Mouse (Mus musculus): Measurements from ENCODE around the gene Ubash3b.

The Ubash3b gene

DNA sequence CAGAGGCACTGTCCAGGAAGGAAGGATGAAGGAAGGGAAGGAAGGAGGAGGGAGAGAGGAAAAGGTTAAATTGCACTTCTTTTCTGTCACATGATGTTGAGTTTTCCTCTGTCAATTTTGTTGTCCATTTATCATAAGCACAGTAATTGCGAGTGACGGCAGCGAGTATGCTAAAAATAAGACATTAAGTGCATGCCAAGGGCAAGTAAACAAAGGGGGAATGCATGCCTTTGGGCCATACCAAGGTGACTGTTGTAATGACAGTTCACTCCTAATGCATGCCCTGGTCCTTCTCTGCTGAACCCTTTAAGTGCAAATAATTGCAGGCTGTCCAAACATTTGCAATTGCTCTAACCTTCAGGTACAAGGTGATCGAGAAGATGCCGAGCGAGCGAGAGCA, 70.3 kb downstream of the Ubash3b start:
- DNase-seq (ENCODE audit: low spot score), result no peak

DNA sequence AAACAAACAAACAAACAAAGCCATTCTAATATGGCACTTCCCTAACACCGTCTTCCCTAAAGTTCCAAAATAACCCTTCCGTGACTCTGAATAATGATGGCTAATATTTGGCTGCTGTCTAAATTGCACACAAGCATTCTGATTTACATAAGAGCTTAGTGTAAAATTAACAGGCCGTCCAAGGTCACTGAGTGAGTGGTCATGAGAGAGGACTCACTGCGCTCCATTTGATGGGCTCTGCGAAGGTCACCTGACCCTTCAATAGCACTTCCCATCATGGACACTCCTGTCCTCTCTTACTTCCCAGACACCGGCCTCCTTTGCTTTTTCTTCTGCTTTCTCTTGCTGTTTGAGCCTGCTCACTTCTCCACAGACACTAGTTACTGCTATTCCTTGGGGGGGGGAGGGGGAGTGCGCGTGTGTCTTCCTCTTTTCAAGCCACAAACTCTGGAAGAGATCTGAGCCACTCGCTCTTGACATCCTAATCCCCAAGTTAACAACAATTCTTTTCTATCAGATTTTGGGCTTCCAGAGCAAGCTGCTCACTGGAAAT, 73.6 kb downstream of the Ubash3b start:
- DNase-seq (ENCODE audit: low spot score), result no peak

DNA sequence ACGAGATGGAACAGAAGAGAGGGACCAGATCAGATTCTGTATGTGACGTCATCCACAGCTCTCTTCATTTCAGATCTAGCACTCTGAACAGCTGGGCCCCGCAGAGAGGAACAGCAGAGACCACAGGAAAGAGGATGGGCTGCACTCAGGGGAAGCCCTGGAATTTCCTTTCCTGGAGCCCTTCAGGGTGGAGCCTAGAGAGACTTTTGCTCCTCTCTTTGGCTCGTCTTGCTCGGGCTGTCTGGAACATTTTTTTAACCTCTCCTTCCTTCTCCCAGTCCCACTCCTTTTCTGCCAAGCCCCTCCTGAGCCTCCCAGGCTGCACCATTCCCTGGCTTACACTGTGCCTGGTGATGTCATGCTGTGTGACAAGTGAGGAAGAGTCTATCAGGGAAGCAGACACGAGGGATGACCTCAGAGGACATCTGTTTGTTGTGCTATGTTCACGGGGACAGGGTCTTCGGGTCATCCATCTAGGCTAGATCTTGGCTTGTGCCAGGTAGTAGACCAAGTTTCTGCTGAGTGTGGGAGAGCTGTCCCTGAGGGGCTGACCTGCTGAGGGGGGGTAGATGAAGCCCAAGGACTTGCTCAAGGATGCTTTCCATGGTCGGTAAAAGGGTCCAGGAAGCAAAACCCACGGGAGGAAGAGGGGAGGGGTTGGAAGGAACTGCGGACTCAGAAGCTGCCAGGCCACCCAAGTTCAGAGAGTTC, 77.2 kb downstream of the Ubash3b start:
- DNase-seq (ENCODE audit: low spot score), result no peak

DNA sequence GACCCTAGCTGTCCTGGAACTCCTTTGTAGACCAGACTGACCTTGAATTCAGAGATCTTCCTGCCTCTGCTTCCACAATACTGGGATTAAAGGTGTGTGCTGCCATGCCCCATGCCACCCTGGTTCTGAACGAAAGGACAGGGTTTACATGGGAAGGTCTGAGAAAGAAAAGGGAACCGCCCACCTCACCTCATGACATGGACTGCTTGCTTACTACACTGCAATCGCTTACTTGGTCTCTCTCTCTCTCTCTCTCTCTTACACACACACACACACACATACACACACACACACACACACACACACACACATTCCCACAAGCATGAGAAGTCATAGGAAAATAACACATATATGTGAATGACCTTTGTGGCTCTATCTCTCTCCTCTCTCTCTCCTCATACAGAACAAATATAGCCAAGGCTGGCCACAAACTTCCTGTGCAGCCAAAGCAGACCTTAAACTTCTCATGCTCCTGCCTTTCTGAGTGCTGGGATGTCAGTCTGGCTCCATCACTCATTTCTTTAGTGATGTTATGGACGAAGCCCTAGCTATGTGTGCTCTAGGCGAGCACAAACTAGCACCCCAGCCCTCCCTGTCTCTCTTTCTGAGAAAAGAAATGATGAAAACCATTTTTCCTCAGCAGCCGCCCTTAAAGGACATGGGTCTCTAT, 78.0 kb downstream of the Ubash3b start:
- DNase-seq (ENCODE audit: low spot score), result no peak

DNA sequence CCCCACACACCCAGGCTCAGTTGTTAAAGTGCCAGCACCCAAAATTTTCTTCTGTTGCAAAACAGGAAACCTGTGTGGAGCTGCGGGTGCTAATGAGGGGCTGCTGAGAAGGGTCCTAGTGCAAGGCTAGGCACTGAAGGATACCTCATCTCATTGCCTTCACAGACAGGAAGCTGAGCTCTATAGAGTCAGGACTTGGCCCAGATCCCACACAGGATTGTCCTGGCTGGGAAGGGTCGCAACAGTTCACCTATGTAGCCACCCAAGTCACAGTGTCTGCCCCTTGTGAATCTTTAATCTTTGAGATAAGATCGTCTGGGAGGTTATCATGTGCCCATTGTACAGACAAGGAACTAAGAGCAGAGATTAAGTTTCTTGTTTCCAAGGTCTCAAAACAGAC, 78.6 kb downstream of the Ubash3b start:
- DNase-seq (ENCODE audit: low spot score), result no peak

DNA sequence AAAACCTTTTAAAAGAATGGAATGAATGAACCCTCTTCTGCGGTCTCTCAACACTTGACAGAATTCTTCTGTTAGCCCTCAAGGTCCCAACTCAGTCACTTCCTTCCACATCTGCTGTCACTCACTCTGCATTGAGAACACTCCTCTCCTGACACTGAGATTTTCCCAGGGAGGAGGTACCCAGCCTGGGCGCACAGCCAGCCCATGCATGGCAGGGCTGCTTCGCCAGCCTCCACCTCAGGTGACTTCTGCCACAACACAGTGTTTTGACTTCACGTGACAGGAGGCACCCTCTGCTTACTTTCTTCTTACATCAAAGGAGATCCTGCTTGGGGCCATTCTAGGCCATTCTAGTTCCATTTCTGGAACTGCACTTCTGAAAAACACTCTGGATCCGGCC, 80.6 kb downstream of the Ubash3b start:
- no peak for DNase-seq (ENCODE audit: low spot score)

DNA sequence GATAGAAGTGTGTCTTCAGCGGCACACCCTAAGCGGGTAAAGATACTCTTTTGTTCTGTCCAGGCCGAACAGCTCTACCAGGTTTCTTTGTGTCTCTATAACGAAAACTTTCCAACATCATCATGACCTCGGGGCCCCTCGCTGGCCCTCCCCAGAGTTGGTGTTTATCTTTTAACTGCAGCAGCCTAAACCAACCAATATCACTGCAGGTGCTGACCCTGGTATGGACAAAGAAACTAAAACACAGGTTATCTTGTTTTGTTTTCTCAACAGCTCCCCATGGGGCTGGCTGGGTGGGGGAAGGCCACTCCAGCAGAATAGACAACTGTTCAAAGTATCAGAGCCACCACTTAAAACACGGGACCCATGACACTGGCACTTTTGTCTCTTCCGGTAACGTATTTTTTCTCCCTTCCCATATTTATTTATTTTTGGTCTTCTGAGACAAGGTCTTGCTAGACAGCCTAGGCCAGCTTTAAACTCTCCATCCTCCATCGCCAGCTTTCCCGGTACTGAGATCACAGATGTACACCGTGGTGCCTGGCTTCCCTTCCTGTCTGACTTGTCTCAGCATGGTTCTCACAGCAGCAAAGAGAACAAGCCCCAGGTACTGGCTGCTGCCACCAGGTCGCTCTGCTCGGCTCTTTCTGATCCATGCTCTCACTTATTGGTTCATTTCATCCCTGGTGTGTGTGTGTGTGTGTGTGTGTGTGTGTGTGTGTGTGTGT, 81.9 kb downstream of the Ubash3b start:
- no peak for DNase-seq (ENCODE audit: low spot score)

DNA sequence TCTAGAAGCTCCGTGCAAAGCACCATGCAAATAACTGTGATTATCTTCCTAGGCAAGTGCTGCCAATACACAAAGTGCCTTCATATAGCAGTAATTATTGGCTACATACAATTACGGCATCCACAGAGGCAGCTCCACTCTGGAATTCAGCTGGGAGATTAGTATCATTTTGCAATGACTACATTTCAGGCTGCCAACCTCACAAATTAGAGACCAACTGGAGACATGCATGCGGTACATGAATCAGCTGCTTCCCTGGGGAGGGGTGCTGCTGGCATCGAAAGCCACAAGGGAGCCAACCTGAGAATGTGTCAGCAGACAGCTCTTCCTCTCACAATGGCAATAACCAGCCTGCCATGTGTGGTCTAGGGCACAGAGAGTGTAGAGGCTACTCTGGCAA, 83.3 kb downstream of the Ubash3b start:
- no peak for DNase-seq (ENCODE audit: low spot score)

DNA sequence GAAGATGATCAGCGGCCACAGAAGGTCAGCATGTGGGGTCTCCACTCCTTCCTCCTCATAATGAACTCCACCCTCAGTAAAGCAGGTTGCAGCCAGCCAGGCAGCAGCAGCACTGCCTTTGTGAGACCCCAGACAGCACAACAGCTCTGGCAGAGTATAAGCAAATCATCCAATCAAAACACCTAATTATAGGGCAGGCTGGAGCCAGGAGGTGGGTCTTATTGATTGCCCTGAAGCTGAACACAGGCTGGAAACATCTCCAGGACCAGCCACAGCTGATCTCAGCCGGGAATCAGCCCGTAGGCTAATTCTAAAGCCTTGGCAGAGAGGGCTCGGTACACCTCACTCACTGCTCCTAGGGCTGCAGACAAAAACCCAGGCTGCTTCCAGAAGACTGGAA, 85.3 kb downstream of the Ubash3b start:
- no peak for DNase-seq (ENCODE audit: low spot score)

DNA sequence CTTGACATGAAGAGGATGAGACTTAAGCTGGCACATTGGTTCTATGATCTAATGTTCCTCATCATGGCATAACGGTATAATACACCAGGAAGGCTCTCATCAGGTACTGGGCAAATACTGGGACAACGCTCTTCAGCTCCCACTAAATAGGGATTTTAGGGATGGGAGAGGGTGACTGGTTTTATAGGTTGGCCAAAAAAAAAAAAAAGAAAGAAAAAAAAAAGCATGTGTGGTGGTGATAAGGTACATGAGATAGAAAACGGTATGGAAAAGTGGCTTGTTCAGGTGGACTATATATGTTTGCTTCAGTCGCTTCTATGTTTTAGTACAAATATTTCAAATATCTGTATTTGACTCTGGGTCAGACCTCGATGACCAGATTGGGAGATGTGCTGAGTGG, 86.0 kb downstream of the Ubash3b start:
- DNase-seq (ENCODE audit: low spot score), result no peak

DNA sequence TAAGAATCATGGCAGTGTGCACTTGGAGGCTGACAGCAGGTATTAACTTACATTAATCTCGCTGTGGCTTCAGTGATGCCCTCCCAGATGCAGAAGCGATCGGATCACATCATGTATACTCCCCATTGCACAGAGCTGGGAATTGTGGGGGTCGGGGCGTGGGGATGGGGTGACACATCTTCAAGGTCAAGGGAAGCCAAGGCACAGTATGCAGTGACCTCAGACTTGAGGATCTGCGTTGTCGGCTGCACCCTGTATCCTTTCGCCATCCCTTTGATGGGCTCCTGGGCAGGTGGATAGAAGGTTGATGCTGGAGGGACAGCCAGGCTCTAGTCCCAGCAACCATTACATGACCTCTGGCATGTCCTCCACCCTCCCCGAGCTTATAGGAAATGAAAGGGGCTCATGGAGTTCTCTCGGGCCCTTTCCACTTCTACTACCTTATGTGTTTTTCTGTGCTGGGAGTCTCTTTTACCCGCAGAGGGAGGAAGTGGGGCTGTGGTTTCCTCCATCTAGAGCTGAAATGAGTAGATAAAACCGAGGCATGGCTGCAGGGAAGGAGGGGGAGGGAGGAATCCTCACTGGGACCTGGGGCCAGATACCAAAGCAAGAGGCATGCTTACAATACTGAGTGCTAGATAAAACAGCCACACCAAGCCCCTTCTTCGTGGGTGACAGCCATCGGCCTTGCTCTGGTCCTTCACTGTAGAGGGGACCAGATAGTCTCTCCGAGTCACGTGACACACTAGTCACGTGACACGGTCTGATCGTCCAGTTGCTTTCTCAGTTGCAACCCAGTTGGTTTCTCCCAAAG, 88.1 kb downstream of the Ubash3b start:
- no peak for DNase-seq (ENCODE audit: low spot score)

DNA sequence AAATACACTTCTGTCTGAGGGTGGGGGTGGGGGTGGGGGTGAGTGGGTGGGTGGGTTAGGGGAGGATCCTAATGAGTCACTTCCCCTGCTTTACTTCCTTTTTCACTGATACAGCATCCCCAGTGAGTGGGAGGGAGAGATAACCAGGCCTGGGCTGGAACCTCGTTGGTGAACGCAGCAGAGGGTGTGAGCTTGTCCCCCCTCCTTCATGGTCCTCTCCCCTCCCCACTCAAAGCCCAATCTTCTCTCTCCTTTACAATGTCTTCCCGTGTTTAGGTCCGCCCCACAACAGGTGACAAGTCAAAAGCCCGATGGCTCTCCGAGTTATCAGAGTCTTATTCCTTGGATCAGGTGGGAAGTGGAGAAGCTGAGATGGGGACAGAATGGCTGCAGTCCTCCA, 88.7 kb downstream of the Ubash3b start:
- DNase-seq (ENCODE audit: low spot score), result no peak

DNA sequence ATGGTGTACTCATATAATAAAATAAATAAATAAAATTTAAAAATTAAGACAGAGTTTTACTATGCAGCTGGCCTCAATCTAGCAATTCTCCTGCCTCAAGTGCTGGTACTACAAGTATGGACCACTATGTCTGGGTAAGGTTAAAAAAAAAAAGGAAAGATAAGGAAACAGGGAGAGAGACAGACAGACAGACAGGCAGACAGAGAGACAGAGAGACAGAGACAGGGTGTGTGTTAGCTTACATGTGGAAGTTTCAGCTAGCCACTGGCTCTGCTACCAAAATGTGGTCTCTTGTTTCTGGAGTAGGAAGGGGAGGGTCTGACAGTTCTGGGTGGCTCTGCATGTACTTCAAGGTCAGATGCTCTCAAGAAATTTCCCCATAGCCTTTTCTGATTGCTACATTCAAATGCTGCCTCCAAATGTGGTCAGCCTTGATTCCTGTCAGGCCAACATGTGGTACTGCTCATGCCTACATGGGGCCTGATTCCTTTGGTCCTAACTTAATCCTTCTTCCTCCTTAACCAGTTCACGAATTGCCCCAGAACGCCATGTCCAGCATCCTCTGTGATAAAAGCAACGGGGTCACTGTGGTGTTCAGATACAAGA, 89.5 kb downstream of the Ubash3b start:
- no peak for DNase-seq (ENCODE audit: low spot score)

DNA sequence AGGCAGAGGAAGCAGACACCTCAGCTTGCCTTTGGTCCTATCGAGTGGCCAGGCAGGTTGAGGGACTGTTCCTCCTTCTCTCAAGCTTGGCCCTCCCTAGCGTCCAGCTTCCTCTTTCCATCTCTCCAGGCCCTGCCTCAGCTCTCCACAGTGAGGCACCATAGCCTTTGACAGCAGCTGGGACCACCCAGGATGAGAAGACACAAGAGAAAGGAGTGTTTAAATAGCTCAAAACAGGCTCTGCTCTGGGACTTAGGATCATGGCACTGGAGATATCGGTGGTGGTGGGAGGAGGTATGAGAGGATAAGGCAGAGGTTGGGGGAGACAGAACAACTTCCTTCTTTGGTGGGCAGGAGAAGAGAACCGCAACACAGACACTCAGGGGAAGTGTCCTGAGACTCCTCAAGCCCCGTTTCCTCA, 90.7 kb downstream of the Ubash3b start:
- DNase-seq (ENCODE audit: low spot score), result no peak

DNA sequence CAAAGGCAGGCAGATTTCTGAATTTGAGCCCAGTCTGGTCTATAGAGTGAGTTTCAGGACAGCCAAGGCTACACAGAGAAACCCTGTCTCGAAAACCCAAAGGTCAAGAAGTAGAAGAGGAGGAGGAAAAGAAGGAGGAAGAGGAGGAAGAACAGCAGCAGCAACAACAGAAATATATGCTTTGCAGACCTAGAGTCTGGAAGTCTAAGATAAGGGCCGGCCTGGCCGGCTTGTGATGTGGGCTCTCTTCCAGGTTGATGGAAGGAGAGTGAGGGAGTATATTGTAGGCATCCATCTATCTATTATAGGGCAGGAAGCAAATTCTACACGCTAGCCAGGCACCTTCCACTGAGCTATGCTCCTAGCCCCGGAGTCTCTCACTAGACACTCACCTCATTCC, 92.0 kb downstream of the Ubash3b start:
- DNase-seq (ENCODE audit: low spot score), result no peak

DNA sequence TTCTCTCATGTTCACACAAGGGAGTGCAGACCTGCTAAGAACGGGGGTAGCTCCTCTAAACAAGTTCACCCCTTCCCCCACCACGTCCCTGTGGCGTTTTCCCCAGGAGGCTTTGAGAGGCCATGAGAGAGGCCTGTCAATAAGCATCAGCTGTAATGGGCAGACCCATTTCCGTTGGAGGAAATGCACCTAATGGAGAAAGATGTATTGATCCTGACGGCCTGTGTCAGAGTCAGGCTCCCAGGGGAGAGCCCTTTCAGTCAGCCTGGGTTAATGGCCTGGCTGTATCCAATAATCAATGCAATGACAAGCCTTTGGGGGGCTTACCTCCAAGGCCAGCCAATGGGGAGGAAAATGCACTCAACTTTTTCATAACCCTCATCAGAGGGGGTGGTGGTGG, 100.1 kb downstream of the Ubash3b start:
- DNase-seq (ENCODE audit: low spot score), result no peak

DNA sequence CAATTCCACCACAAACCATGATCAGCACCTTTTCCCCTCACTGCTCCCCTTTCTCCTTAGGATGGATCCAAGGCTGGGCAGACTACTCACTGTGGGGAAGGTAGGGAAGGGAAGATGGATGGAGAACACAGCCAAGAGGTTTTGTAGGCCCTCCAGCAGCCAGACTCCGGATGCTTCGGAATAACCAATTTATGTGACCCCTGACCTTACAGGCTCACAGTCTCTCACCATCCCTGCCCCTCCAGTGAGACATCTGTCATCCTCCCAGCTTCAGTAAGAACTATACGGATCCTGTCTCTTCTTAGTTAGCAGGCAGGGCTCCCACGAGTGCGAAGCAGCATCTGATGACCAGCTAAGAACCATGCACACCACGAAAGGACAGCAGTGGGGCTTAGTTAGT, 100.9 kb downstream of the Ubash3b start:
- DNase-seq (ENCODE audit: low spot score), result no peak

DNA sequence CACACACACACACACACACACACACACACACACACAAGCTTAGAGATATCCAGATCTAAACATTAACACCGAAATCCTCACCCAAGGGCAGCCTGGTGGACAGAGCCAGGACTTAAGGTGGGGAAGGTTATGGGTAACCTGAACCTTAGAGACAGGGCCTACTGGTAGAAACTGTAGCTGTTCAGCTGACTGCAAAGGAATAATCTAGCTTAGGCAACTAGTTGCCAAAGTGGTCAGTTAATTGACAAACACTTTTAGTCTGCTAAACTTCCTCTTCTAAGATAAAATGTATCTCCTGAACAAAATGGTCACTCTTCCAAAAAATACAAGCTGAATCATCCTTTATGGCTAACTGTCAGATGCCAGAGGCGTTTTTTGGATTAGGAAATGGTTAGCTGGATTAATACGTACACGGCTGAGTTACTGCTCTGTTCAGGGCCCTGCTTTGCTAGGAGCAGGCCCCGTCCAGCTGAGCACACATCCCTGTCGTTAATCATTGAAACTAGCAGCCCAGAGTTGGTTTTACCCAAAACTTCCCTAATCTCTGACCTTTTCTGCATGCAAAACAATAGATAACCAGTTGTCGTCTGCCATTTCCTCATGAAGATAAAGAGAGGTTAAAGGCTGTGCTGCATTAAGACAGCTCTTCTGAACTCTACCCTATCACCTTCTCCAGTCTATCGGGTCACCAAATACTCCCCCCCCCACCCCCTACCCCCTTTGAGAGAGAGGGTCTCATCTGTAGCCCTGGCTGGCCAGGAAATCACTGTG, 102.5 kb downstream of the Ubash3b start:
- DNase-seq (ENCODE audit: low spot score), result no peak

DNA sequence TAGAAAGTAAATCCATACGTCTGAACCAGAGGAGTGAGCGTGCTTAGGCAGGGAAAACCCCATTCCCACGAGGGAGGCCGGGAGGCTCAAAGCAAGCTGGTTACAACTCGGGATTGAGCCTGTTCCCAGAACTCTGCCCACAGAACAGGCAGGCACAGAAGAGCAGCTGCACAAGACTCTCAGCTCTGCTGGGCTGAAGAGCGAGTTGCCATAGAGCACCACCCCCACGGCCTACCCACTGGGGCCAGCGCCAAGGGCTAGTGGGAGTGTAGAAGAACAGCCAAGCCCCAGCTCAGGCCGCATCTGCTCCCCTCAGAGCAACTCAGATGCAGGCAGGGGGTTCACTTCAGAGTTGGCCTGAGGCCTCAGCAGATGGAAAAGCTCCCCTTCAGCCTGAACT, 107.3 kb downstream of the Ubash3b start:
- DNase-seq (ENCODE audit: low spot score), result no peak

DNA sequence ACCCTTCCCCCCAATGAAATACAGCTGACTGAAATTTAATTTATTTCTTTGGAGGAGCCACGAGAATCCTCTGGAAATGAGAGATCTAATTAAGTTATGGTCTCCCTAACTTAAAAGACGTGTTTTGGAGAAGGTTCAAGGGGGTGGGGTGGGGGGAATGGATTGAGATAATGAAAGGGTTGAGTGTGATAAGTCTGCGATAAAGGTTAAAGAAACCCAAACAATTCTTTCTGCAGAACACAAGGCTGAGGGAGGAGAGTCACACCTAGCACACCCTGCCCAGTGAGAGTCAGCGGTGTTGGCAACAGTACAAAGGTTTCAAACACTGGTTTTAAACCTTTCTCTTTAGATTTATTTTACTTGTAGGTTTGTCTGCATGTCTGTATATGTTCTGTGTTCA, 108.0 kb downstream of the Ubash3b start:
- DNase-seq (ENCODE audit: low spot score), result no peak

All from ovary, postnatal 10 days (tissue).